Mouse (Mus musculus): ENCODE results near the gene Aldh3b1. TPM values are rescaled to one million over a fixed set of nuclear protein-coding genes. Genes with fewer than 3 reads are reported as not detected.

Aldh3b1 gene
- total and polyA plus RNA-seq, 2 experiments from 2014 or later: 2.8 to 3.7 TPM

- DNase-seq (ENCODE audit: low spot score): no peak
- Histone ChIP-seq H3K4me2 (ENCODE audit: low read depth, low read length, poor library complexity, severe bottlenecking) (no peak overlapping the region), H3K9me3 (ENCODE audit: low read length) (no peaks in the 10 kb centered on the region), H3K36me3 (ENCODE audit: insufficient read depth, low read length) (peaks cover 4% of the 10 kb centered on the region; the same call in 1 of the 2 replicates), H3K4me3 (ENCODE audit: low read depth, low read length) (no peak overlapping the region), H3K4me1 (ENCODE audit: insufficient read depth, low read length) (no peaks in the 10 kb centered on the region), H3K9ac (replicated peaks; ENCODE audit: low read length, poor library complexity, severe bottlenecking) (no peak overlapping the region), H3K27me3 (ENCODE audit: insufficient read depth, low read length) (no peaks in the 10 kb centered on the region), H3K27ac (ENCODE audit: low read depth, low read length) (no peak overlapping the region)
- ATAC-seq (ENCODE audit: low FRiP score): no peak
- no peak for TF ChIP-seq CTCF (IDR thresholded peaks at IDR 0.05)
These were observed 58.1 kb downstream of the Aldh3b1 start for GRCm38 (mm10) chr19:3871468-3871867.

GRCm38 (mm10) chr19:3868290-3868689 is 61.3 kb downstream of the Aldh3b1 start:
- no peak for ATAC-seq (ENCODE audit: low FRiP score)
- DNase-seq (ENCODE audit: low spot score): no peak
- 93% methylated on average over 1 of the region's 1 CpGs for WGBS

DNA sequence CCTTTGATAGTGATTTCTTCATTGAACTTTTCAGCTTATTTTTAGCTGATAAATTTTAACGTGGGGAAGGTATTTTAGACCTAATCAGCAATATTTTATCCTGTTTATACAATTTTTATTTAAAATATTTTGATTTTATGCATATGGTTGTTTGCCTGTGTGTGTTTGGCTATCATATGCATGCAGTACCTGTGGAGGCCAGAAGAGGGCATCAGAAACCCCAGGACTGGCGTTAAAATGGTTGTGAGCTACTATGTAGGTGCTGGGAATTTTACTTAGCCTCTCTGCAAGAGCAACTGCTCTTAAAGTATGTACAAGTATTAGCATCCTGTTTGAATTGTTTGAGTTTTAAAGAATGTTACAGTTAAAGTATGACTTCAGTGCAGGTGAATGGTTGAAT is 64.6 kb downstream of the Aldh3b1 start:
- peak; percentile 51 for TF ChIP-seq CTCF (IDR thresholded peaks at IDR 0.05)
- ATAC-seq (ENCODE audit: low FRiP score): no peak
- 88% methylated on average over 2 of the region's 2 CpGs for WGBS

More at GRCm38 (mm10) chr19:3868290-3868689, 61.3 kb downstream of the Aldh3b1 start:
- Histone ChIP-seq H3K4me2 (ENCODE audit: low read depth, low read length, poor library complexity, severe bottlenecking) (no peak overlapping the region), H3K9me3 (ENCODE audit: low read length) (no peaks in the 10 kb centered on the region), H3K27ac (ENCODE audit: low read depth, low read length) (no peak overlapping the region), H3K9ac (replicated peaks; ENCODE audit: low read length, poor library complexity, severe bottlenecking) (no peak overlapping the region), H3K4me1 (ENCODE audit: insufficient read depth, low read length) (no peaks in the 10 kb centered on the region), H3K27me3 (ENCODE audit: insufficient read depth, low read length) (no peaks in the 10 kb centered on the region), H3K36me3 (ENCODE audit: insufficient read depth, low read length) (no peaks in the 10 kb centered on the region), H3K4me3 (ENCODE audit: low read depth, low read length) (no peak overlapping the region)
- TF ChIP-seq CTCF (IDR thresholded peaks at IDR 0.05): no peak

More for the DNA sequence above, 64.6 kb downstream of the Aldh3b1 start:
- no peaks in the 10 kb centered on the region for H3K9me3 ChIP-seq (ENCODE audit: low read length)
- no peak overlapping the region for H3K27ac ChIP-seq (ENCODE audit: low read depth, low read length)
- no peaks in the 10 kb centered on the region for H3K36me3 ChIP-seq (ENCODE audit: insufficient read depth, low read length)
- no peak overlapping the region for H3K4me3 ChIP-seq (ENCODE audit: low read depth, low read length)
- H3K4me2 ChIP-seq (ENCODE audit: low read depth, low read length, poor library complexity, severe bottlenecking): no peak overlapping the region
- DNase-seq (ENCODE audit: low spot score): no peak
- peaks cover 3% of the 10 kb centered on the region; the same call in 1 of the 2 replicates for H3K4me1 ChIP-seq (ENCODE audit: insufficient read depth, low read length)
- H3K9ac ChIP-seq (replicated peaks; ENCODE audit: low read length, poor library complexity, severe bottlenecking): no peak overlapping the region
- no peaks in the 10 kb centered on the region for H3K27me3 ChIP-seq (ENCODE audit: insufficient read depth, low read length)

Other genes with a start within 250 kb of the Aldh3b1 start
- 9.9 and 15.0 TPM in 2 replicates for gene Lrp5, start 243.2 kb downstream of the Aldh3b1 start, total RNA-seq (2014; rRNA removed)
- 0.58 and 0.74 TPM in 2 replicates for gene Lrp5, start 243.2 kb downstream of the Aldh3b1 start, polyA plus RNA-seq (2015; fragmentation: Nextera tagmentation; extraction: Ambion mirVana)
- gene 1810055G02Rik, start 221.5 kb downstream of the Aldh3b1 start, total RNA-seq (2014; rRNA removed): 31.8 and 33.3 TPM in 2 replicates
- gene 1810055G02Rik, start 221.5 kb downstream of the Aldh3b1 start, polyA plus RNA-seq (2015; fragmentation: Nextera tagmentation; extraction: Ambion mirVana): 29.4 and 36.1 TPM in 2 replicates
- 64.0 and 98.6 TPM in 2 replicates for gene Kmt5b, start 162.4 kb downstream of the Aldh3b1 start, total RNA-seq (2014; rRNA removed)
- 35.6 and 41.4 TPM in 2 replicates for gene Kmt5b, start 162.4 kb downstream of the Aldh3b1 start, polyA plus RNA-seq (2015; fragmentation: Nextera tagmentation; extraction: Ambion mirVana)
- 62.7 and 69.1 TPM in 2 replicates for gene Chka, start 78.0 kb downstream of the Aldh3b1 start, total RNA-seq (2014; rRNA removed)
- 49.6 and 56.3 TPM in 2 replicates for gene Chka, start 78.0 kb downstream of the Aldh3b1 start, polyA plus RNA-seq (2015; fragmentation: Nextera tagmentation; extraction: Ambion mirVana)
- gene Tcirg1, start 22.7 kb downstream of the Aldh3b1 start, total RNA-seq (2014; rRNA removed): 26.0 and 37.5 TPM in 2 replicates
- gene Tcirg1, start 22.7 kb downstream of the Aldh3b1 start, polyA plus RNA-seq (2015; fragmentation: Nextera tagmentation; extraction: Ambion mirVana): 13.2 and 14.1 TPM in 2 replicates
- 165 and 197 TPM in 2 replicates for gene Ndufs8, start 17.0 kb downstream of the Aldh3b1 start, total RNA-seq (2014; rRNA removed)
- gene Ndufs8, start 17.0 kb downstream of the Aldh3b1 start, polyA plus RNA-seq (2015; fragmentation: Nextera tagmentation; extraction: Ambion mirVana): 292 and 333 TPM in 2 replicates
- 13.0 and 23.2 TPM in 2 replicates for gene Unc93b1, start 5.4 kb upstream of the Aldh3b1 start, total RNA-seq (2014; rRNA removed)
- gene Unc93b1, start 5.4 kb upstream of the Aldh3b1 start, polyA plus RNA-seq (2015; fragmentation: Nextera tagmentation; extraction: Ambion mirVana): 11.2 and 12.4 TPM in 2 replicates
- not detected in 2 replicates for gene Aldh3b3, start 28.8 kb upstream of the Aldh3b1 start, total RNA-seq (2014; rRNA removed)
- not detected in 2 replicates for gene Aldh3b3, start 28.8 kb upstream of the Aldh3b1 start, polyA plus RNA-seq (2015; fragmentation: Nextera tagmentation; extraction: Ambion mirVana)
- gene Aldh3b2, start 42.5 kb upstream of the Aldh3b1 start, total RNA-seq (2014; rRNA removed): 2.4 and 2.8 TPM in 2 replicates
- 2.6 TPM in 2 replicates for gene Aldh3b2, start 42.5 kb upstream of the Aldh3b1 start, polyA plus RNA-seq (2015; fragmentation: Nextera tagmentation; extraction: Ambion mirVana)
- gene Acy3, start 56.8 kb upstream of the Aldh3b1 start, total RNA-seq (2014; rRNA removed): 2.5 and 3.0 TPM in 2 replicates
- gene Acy3, start 56.8 kb upstream of the Aldh3b1 start, polyA plus RNA-seq (2015; fragmentation: Nextera tagmentation; extraction: Ambion mirVana): 2.6 and 3.5 TPM in 2 replicates
- gene Tbx10, start 62.9 kb upstream of the Aldh3b1 start, total RNA-seq (2014; rRNA removed): not detected in 2 replicates
- not detected in 2 replicates for gene Tbx10, start 62.9 kb upstream of the Aldh3b1 start, polyA plus RNA-seq (2015; fragmentation: Nextera tagmentation; extraction: Ambion mirVana)
- gene Nudt8, start 70.8 kb upstream of the Aldh3b1 start, total RNA-seq (2014; rRNA removed): 18.5 and 22.1 TPM in 2 replicates
- gene Nudt8, start 70.8 kb upstream of the Aldh3b1 start, polyA plus RNA-seq (2015; fragmentation: Nextera tagmentation; extraction: Ambion mirVana): 26.2 and 33.2 TPM in 2 replicates
- gene Gm49405, start 70.8 kb upstream of the Aldh3b1 start, total RNA-seq (2014; rRNA removed): 3.5 and 4.0 TPM in 2 replicates
- gene Gm49405, start 70.8 kb upstream of the Aldh3b1 start, polyA plus RNA-seq (2015; fragmentation: Nextera tagmentation; extraction: Ambion mirVana): 2.7 and 3.0 TPM in 2 replicates
- 8.8 and 13.4 TPM in 2 replicates for gene Doc2g, start 73.5 kb upstream of the Aldh3b1 start, total RNA-seq (2014; rRNA removed)
- 5.4 and 5.5 TPM in 2 replicates for gene Doc2g, start 73.5 kb upstream of the Aldh3b1 start, polyA plus RNA-seq (2015; fragmentation: Nextera tagmentation; extraction: Ambion mirVana)
- 137 and 237 TPM in 2 replicates for gene Ndufv1, start 83.0 kb upstream of the Aldh3b1 start, total RNA-seq (2014; rRNA removed)
- gene Ndufv1, start 83.0 kb upstream of the Aldh3b1 start, polyA plus RNA-seq (2015; fragmentation: Nextera tagmentation; extraction: Ambion mirVana): 271 and 281 TPM in 2 replicates
- 268 and 350 TPM in 2 replicates for gene Gstp1, start 108.2 kb upstream of the Aldh3b1 start, total RNA-seq (2014; rRNA removed)
- 665 and 685 TPM in 2 replicates for gene Gstp1, start 108.2 kb upstream of the Aldh3b1 start, polyA plus RNA-seq (2015; fragmentation: Nextera tagmentation; extraction: Ambion mirVana)
- 3.6 TPM in 1 of 2 replicates, not detected in the other for gene Gstp2, start 116.2 kb upstream of the Aldh3b1 start, total RNA-seq (2014; rRNA removed)
- gene Gstp2, start 116.2 kb upstream of the Aldh3b1 start, polyA plus RNA-seq (2015; fragmentation: Nextera tagmentation; extraction: Ambion mirVana): 2.4 and 4.1 TPM in 2 replicates
- not detected in 2 replicates for gene Gstp3, start 129.8 kb upstream of the Aldh3b1 start, total RNA-seq (2014; rRNA removed)
- gene Gstp3, start 129.8 kb upstream of the Aldh3b1 start, polyA plus RNA-seq (2015; fragmentation: Nextera tagmentation; extraction: Ambion mirVana): not detected in 2 replicates
- gene Cabp2, start 151.8 kb upstream of the Aldh3b1 start, total RNA-seq (2014; rRNA removed): not detected in 2 replicates
- not detected in 2 replicates for gene Cabp2, start 151.8 kb upstream of the Aldh3b1 start, polyA plus RNA-seq (2015; fragmentation: Nextera tagmentation; extraction: Ambion mirVana)
- 37.4 and 45.6 TPM in 2 replicates for gene Cdk2ap2, start 167.4 kb upstream of the Aldh3b1 start, total RNA-seq (2014; rRNA removed)
- gene Cdk2ap2, start 167.4 kb upstream of the Aldh3b1 start, polyA plus RNA-seq (2015; fragmentation: Nextera tagmentation; extraction: Ambion mirVana): 60.5 and 64.2 TPM in 2 replicates
- gene Pitpnm1, start 170.2 kb upstream of the Aldh3b1 start, total RNA-seq (2014; rRNA removed): 162 and 187 TPM in 2 replicates
- gene Pitpnm1, start 170.2 kb upstream of the Aldh3b1 start, polyA plus RNA-seq (2015; fragmentation: Nextera tagmentation; extraction: Ambion mirVana): 127 and 134 TPM in 2 replicates
- gene Aip, start 196.1 kb upstream of the Aldh3b1 start, total RNA-seq (2014; rRNA removed): 29.8 and 49.9 TPM in 2 replicates
- gene Aip, start 196.1 kb upstream of the Aldh3b1 start, polyA plus RNA-seq (2015; fragmentation: Nextera tagmentation; extraction: Ambion mirVana): 87.7 and 97.6 TPM in 2 replicates
- gene Gpr152, start 210.0 kb upstream of the Aldh3b1 start, total RNA-seq (2014; rRNA removed): 0.16 TPM in 1 of 2 replicates, not detected in the other
- gene Gpr152, start 210.0 kb upstream of the Aldh3b1 start, polyA plus RNA-seq (2015; fragmentation: Nextera tagmentation; extraction: Ambion mirVana): not detected in 2 replicates
- gene Cabp4, start 214.2 kb upstream of the Aldh3b1 start, total RNA-seq (2014; rRNA removed): not detected in 2 replicates
- 0.20 and 0.36 TPM in 2 replicates for gene Cabp4, start 214.2 kb upstream of the Aldh3b1 start, polyA plus RNA-seq (2015; fragmentation: Nextera tagmentation; extraction: Ambion mirVana)
- gene Coro1b, start 218.8 kb upstream of the Aldh3b1 start, total RNA-seq (2014; rRNA removed): 96.1 and 116 TPM in 2 replicates
- 95.2 and 104 TPM in 2 replicates for gene Coro1b, start 218.8 kb upstream of the Aldh3b1 start, polyA plus RNA-seq (2015; fragmentation: Nextera tagmentation; extraction: Ambion mirVana)
- gene Ptprcap, start 223.8 kb upstream of the Aldh3b1 start, total RNA-seq (2014; rRNA removed): 0.38 TPM in 1 of 2 replicates, not detected in the other
- 0.28 TPM in 1 of 2 replicates, not detected in the other for gene Ptprcap, start 223.8 kb upstream of the Aldh3b1 start, polyA plus RNA-seq (2015; fragmentation: Nextera tagmentation; extraction: Ambion mirVana)
- 23.5 and 25.2 TPM in 2 replicates for gene Rps6kb2, start 233.5 kb upstream of the Aldh3b1 start, total RNA-seq (2014; rRNA removed)
- gene Rps6kb2, start 233.5 kb upstream of the Aldh3b1 start, polyA plus RNA-seq (2015; fragmentation: Nextera tagmentation; extraction: Ambion mirVana): 58.2 and 62.8 TPM in 2 replicates
- 4.4 and 6.6 TPM in 2 replicates for gene Carns1, start 245.7 kb upstream of the Aldh3b1 start, total RNA-seq (2014; rRNA removed)
- gene Carns1, start 245.7 kb upstream of the Aldh3b1 start, polyA plus RNA-seq (2015; fragmentation: Nextera tagmentation; extraction: Ambion mirVana): 6.7 and 6.9 TPM in 2 replicates